Mouse (Mus musculus) MEL (cell line): ENCODE results near the gene Lmx1b. TPM values are rescaled to one million over a fixed set of nuclear protein-coding genes. Genes with fewer than 3 reads are reported as not detected.

ENCODE experiments used
- DNase-seq: peaks from one replicate; pipeline ENCODE4 v3.0.0; 2011; ENCODE audit warnings: low read depth, low spot score
- H3K27ac ChIP-seq: 2 replicates; pipeline ENCODE4 v1.5.1; 2012; ENCODE audit warnings: low read depth, mild to moderate bottlenecking, control low read depth, low read length, moderate library complexity; ENCODE audit not compliant: control insufficient read depth
- H3K27me3 ChIP-seq, 2 experiments: fragments of 150-350 bp in 1 of 2; sonication (generic) in 1 of 2; 2 replicates each; pipeline ENCODE4 v1.6.1; 2012; ENCODE audit warnings: low read length in 2 of 2, mild to moderate bottlenecking in 2 of 2, improper control_type of control experiment in 1 of 2, moderate library complexity in 1 of 2; ENCODE audit not compliant: insufficient read depth in 2 of 2, control insufficient read depth in 1 of 2
- H3K36me3 ChIP-seq, 2 experiments: 2 replicates each; pipeline ENCODE4 v1.6.1; 2012 to 2014; ENCODE audit warnings: low read length in 2 of 2, improper control_type of control experiment in 1 of 2, inconsistent platforms in 1 of 2, mild to moderate bottlenecking in 1 of 2; ENCODE audit not compliant: insufficient read depth in 2 of 2, control insufficient read depth in 1 of 2
- H3K4me1 ChIP-seq, 2 experiments: fragments of 150-350 bp in 1 of 2; sonication (generic) in 1 of 2; 2 replicates each; pipeline ENCODE4 v1.6.1; 2012; ENCODE audit warnings: low read length in 2 of 2, improper control_type of control experiment in 1 of 2, mild to moderate bottlenecking in 1 of 2; ENCODE audit not compliant: insufficient read depth in 2 of 2, control insufficient read depth in 1 of 2
- H3K4me3 ChIP-seq, 2 experiments: fragments of 150-350 bp in 1 of 2; sonication (generic) in 1 of 2; 2 replicates each; pipeline ENCODE4 v1.5.1; 2012; ENCODE audit warnings: low read depth in 2 of 2, low read length in 2 of 2, mild to moderate bottlenecking in 2 of 2, moderate library complexity in 2 of 2, control low read depth in 1 of 2, improper control_type of control experiment in 1 of 2; ENCODE audit not compliant: control insufficient read depth in 1 of 2, insufficient read depth in 1 of 2
- H3K79me2 ChIP-seq: 2 replicates; pipeline ENCODE4 v1.6.1; 2012; ENCODE audit warnings: mild to moderate bottlenecking, low read length, moderate library complexity; ENCODE audit not compliant: control insufficient read depth, poor library complexity, insufficient read depth
- H3K9ac ChIP-seq: 2 replicates; pipeline ENCODE4 v1.6.1; 2012; ENCODE audit warnings: low read depth, mild to moderate bottlenecking, control low read depth, low read length, moderate library complexity; ENCODE audit not compliant: control insufficient read depth, poor library complexity, severe bottlenecking
- H3K9me3 ChIP-seq: fragments of 150-350 bp; sonication (generic); replicated peaks from 2 replicates; pipeline ENCODE4 v1.6.1; 2012; ENCODE audit warnings: mild to moderate bottlenecking, low read length, improper control_type of control experiment, moderate library complexity; ENCODE audit not compliant: insufficient read depth
- CTCF ChIP-seq, 3 experiments: IDR thresholded peaks in 2 of 3; conservative IDR thresholded peaks in 1 of 3; 2 replicates each; pipeline ENCODE4 v1.5.1; 2011 to 2012; ENCODE audit warnings: low read length in 3 of 3, low read depth in 2 of 3, mild to moderate bottlenecking in 2 of 3, improper control_type of control experiment in 1 of 3, inconsistent platforms in 1 of 3, mixed read lengths in 1 of 3, moderate library complexity in 1 of 3; ENCODE audit not compliant: control insufficient read depth in 1 of 3, insufficient read depth in 1 of 3, poor library complexity in 1 of 3, severe bottlenecking in 1 of 3
- ELF1 ChIP-seq: IDR thresholded peaks from 2 replicates; pipeline ENCODE4 v1.6.1; 2014; ENCODE audit warnings: low read depth, mild to moderate bottlenecking, inconsistent platforms, low read length, improper control_type of control experiment, moderate library complexity
- EP300 ChIP-seq, 2 experiments: IDR thresholded peaks; 2 replicates each; pipeline ENCODE4 v1.6.1; 2011; ENCODE audit warnings: improper control_type of control experiment in 2 of 2, low read length in 2 of 2, low read depth in 1 of 2, mild to moderate bottlenecking in 1 of 2
- ETS1 ChIP-seq: IDR thresholded peaks from 2 replicates; pipeline ENCODE4 v1.6.1; 2012; ENCODE audit warnings: low read depth, mild to moderate bottlenecking, inconsistent platforms, low read length, improper control_type of control experiment, moderate library complexity
- GATA1 ChIP-seq: IDR thresholded peaks from 2 replicates; pipeline ENCODE4 v1.6.1; 2011; ENCODE audit warnings: low read depth, low read length, improper control_type of control experiment
- MAFK ChIP-seq: IDR thresholded peaks from 2 replicates; pipeline ENCODE4 v1.6.1; 2011; ENCODE audit warnings: low read depth, mild to moderate bottlenecking, low read length, improper control_type of control experiment, borderline replicate concordance
- MAZ ChIP-seq: IDR thresholded peaks from 2 replicates; pipeline ENCODE4 v1.6.1; 2012; ENCODE audit warnings: low read depth, mild to moderate bottlenecking, inconsistent platforms, low read length, improper control_type of control experiment
- MEF2A ChIP-seq: IDR thresholded peaks from 2 replicates; pipeline ENCODE4 v1.6.1; 2014; ENCODE audit warnings: low read depth, mild to moderate bottlenecking, inconsistent platforms, low read length, improper control_type of control experiment; ENCODE audit not compliant: poor library complexity, insufficient replicate concordance, severe bottlenecking; ENCODE audit errors: extremely low read depth
- MXI1 ChIP-seq: IDR thresholded peaks from 2 replicates; pipeline ENCODE4 v1.6.1; 2011; ENCODE audit warnings: mild to moderate bottlenecking, low read depth, low read length, improper control_type of control experiment
- MYB ChIP-seq: IDR thresholded peaks from 2 replicates; pipeline ENCODE4 v1.6.1; 2011; ENCODE audit warnings: mild to moderate bottlenecking, low read depth, low read length, improper control_type of control experiment
- NRF1 ChIP-seq: IDR thresholded peaks from 2 replicates; pipeline ENCODE4 v1.6.1; 2014; ENCODE audit warnings: low read depth, mild to moderate bottlenecking, inconsistent platforms, low read length, improper control_type of control experiment, moderate library complexity; ENCODE audit not compliant: poor library complexity, insufficient read depth, severe bottlenecking
- POLR2A ChIP-seq, 2 experiments: IDR thresholded peaks; 2 replicates each; pipeline ENCODE4 v1.6.1; 2011 to 2012; ENCODE audit warnings: low read length in 2 of 2, mild to moderate bottlenecking in 2 of 2, control low read depth in 1 of 2, improper control_type of control experiment in 1 of 2, low read depth in 1 of 2, moderate library complexity in 1 of 2; ENCODE audit not compliant: control insufficient read depth in 1 of 2, insufficient read depth in 1 of 2, poor library complexity in 1 of 2
- POLR2AphosphoS5 ChIP-seq: IDR thresholded peaks from 2 replicates; pipeline ENCODE4 v1.6.1; 2012; ENCODE audit warnings: low read depth, borderline replicate concordance, mild to moderate bottlenecking, inconsistent platforms, low read length, moderate library complexity, mixed read lengths
- TAL1 ChIP-seq: IDR thresholded peaks from 2 replicates; pipeline ENCODE4 v1.6.1; 2012; ENCODE audit warnings: mild to moderate bottlenecking, inconsistent platforms, low read length, moderate library complexity, mixed read lengths
- USF2 ChIP-seq, 2 experiments: IDR thresholded peaks; 2 replicates each; pipeline ENCODE4 v1.6.1; 2011 to 2012; ENCODE audit warnings: improper control_type of control experiment in 2 of 2, low read length in 2 of 2, borderline replicate concordance in 1 of 2, inconsistent platforms in 1 of 2, low read depth in 1 of 2, mild to moderate bottlenecking in 1 of 2; ENCODE audit not compliant: insufficient read depth in 1 of 2
- ZC3H11A ChIP-seq: IDR thresholded peaks from 2 replicates; pipeline ENCODE4 v1.6.1; 2012; ENCODE audit warnings: low read depth, mild to moderate bottlenecking, inconsistent platforms, low read length, improper control_type of control experiment
- ZKSCAN1 ChIP-seq: IDR thresholded peaks from 2 replicates; pipeline ENCODE4 v1.6.1; 2012; ENCODE audit warnings: low read depth, mild to moderate bottlenecking, inconsistent platforms, low read length, improper control_type of control experiment, moderate library complexity
- ZMIZ1 ChIP-seq: IDR thresholded peaks from 2 replicates; pipeline ENCODE4 v1.6.1; 2012; ENCODE audit warnings: low read depth, mild to moderate bottlenecking, inconsistent platforms, low read length, improper control_type of control experiment, moderate library complexity
- polyA plus RNA-seq, 2 experiments: library from polyadenylated mRNA; stranded (reverse) in 1 of 2; unstranded in 1 of 2; fragments of >175 nt in 1 of 2; fragments of >200 nt in 1 of 2; gene quantifications; 2 replicates each; pipeline versions ENCODE4 v1.2.1 to v1.2.4; 2012; ENCODE audit warnings: low replicate concordance in 2 of 2, low read depth in 1 of 2; ENCODE audit not compliant: insufficient read length in 2 of 2, insufficient read depth in 1 of 2, missing spikeins in 1 of 2
- total RNA-seq: library from RNA; depleted of rRNA; stranded (reverse); fragments of 300-350 nt; gene quantifications from 2 replicates; pipeline ENCODE4 v1.2.3, GENCODE M21; 2012

Lmx1b gene
- total and polyA plus RNA-seq, 3 experiments = not detected

GRCm38 (mm10) chr2:33639301-33640170 is 775 bp downstream of the Lmx1b start:
- no peak overlapping the region for H3K27ac ChIP-seq
- no peak overlapping the region for H3K9ac ChIP-seq
- H3K36me3 ChIP-seq = no peaks in the 10 kb centered on the region
- H3K4me1 ChIP-seq = no peaks in the 10 kb centered on the region
- H3K27me3 ChIP-seq = peaks cover 0 to 5% of the 10 kb centered on the region in 2 experiments; a peak in 2 of 4 replicates
- no peaks in the 10 kb centered on the region for H3K79me2 ChIP-seq
- no peak for DNase-seq
- TF ChIP-seq GATA1 = no peak
- no peak for TF ChIP-seq ETS1
- TF ChIP-seq MEF2A = no peak
- no peak for TF ChIP-seq MAZ
- TF ChIP-seq ZMIZ1 = no peak
- TF ChIP-seq NRF1 = no peak
- TF ChIP-seq POLR2A (IDR thresholded peaks at IDR 0.05; ENCODE audit: control insufficient read depth in 1 of 2, insufficient read depth in 1 of 2, low read depth in 1 of 2, low read length in 2 of 2, poor library complexity in 1 of 2) = no peak
- TF ChIP-seq USF2 (IDR thresholded peaks at IDR 0.05; ENCODE audit: borderline replicate concordance in 1 of 2, insufficient read depth in 1 of 2, low read depth in 1 of 2, low read length in 2 of 2) = no peak
- no peak for TF ChIP-seq POLR2AphosphoS5
- TF ChIP-seq ELF1 = no peak
- TF ChIP-seq TAL1 = no peak
- TF ChIP-seq EP300 (IDR thresholded peaks at IDR 0.05; ENCODE audit: low read depth in 1 of 2, low read length in 2 of 2) = no peak
- H3K4me3 ChIP-seq = no peak overlapping the region
- no peaks in the 10 kb centered on the region for H3K9me3 ChIP-seq

DNA sequence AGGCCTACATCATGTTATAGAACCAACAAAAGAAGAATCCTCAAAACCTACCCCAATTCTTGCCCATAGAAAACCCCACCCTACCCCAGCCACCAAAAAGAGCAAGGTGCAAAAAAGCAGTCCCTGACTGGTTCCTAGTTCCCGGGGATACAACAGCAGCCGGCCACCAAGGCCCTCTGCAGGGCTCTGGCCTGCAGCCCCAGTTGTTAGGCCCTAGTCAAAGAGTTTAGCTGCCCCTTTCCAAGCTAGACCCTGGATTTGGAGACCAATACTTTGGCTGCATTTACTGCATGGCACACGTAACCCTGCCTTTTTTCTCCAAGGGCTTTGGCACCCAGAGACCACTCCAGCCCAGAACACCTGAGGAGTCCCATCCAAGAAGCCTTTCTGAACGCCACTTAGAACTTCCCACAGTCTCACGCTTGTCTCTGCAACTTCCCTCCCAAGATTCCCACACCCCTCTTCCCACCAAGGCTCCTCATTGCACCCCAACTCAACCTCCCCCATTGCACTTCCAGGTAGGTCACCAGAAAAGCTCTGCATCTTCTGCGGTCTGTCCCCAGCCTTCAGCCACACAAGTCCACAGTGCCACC is 2.1 kb downstream of the Lmx1b start:
- no peak for TF ChIP-seq MXI1
- TF ChIP-seq ZKSCAN1 = no peak
- no peak for TF ChIP-seq POLR2A (IDR thresholded peaks at IDR 0.05; ENCODE audit: control insufficient read depth in 1 of 2, insufficient read depth in 1 of 2, low read depth in 1 of 2, low read length in 2 of 2, poor library complexity in 1 of 2)
- TF ChIP-seq MYB = no peak
- TF ChIP-seq MAFK = no peak
- no peak for TF ChIP-seq CTCF (IDR thresholded peaks at IDR 0.05 in 2 of 3, conservative IDR thresholded peaks at IDR 0.05 in 1 of 3; ENCODE audit: control insufficient read depth in 1 of 3, insufficient read depth in 1 of 3, low read depth in 2 of 3, low read length in 3 of 3, poor library complexity in 1 of 3, severe bottlenecking in 1 of 3)
- no peak for TF ChIP-seq ZC3H11A
- TF ChIP-seq POLR2AphosphoS5 = no peak
- Histone ChIP-seq H3K9me3 (no peaks in the 10 kb centered on the region), H3K27me3 (peaks cover 0 to 5% of the 10 kb centered on the region in 2 experiments; a peak in 2 of 4 replicates), H3K4me1 (no peaks in the 10 kb centered on the region), H3K36me3 (no peaks in the 10 kb centered on the region), H3K4me3 (no peak overlapping the region), H3K79me2 (no peaks in the 10 kb centered on the region), H3K9ac (no peak overlapping the region), H3K27ac (no peak overlapping the region)
- DNase-seq = no peak
